Mouse (Mus musculus): Measurements from ENCODE around the gene Acvrl1.

The Acvrl1 gene

DNA sequence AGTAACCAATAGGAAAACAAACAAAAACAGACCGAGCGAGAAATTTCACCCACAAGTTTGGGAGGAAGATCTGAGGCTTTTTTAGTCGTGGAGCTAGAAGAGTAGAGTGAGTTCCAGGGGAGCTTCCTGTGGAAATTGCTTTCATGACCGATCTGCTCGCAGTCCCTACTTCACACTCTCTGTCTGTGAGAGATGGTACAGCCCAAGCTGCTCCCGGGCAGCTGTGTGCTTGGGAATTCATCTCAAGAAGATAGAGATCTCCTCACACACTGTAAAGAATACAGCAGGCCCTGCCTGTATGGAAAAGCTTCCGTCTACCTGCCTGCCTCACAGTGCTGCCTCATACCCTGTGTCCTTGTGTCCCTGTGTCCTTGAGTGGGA lies 63.9 kb downstream of the Acvrl1 start:
- no peak for DNase-seq (ENCODE audit: low spot score)

DNA sequence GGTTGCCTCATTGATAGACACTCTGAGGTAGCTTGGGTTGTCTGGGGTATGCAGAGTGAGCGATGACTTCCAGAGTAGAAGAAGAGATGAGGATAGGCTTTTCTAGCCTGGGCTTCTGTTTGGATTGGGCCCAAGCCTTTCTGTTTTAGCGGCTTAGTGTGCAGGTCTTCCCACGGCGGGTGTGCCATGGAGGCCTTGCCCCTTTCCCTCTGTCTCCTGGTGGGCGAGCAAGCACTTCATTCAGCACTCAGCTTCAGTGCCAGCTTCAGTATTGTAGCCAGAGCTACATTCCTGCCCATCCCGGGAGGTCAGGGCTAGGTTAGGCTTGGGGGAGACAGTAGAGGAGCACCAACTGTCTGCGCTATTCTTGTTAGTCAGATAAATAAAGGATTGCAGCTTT lies 64.3 kb downstream of the Acvrl1 start:
- DNase-seq (ENCODE audit: low spot score), result no peak

DNA sequence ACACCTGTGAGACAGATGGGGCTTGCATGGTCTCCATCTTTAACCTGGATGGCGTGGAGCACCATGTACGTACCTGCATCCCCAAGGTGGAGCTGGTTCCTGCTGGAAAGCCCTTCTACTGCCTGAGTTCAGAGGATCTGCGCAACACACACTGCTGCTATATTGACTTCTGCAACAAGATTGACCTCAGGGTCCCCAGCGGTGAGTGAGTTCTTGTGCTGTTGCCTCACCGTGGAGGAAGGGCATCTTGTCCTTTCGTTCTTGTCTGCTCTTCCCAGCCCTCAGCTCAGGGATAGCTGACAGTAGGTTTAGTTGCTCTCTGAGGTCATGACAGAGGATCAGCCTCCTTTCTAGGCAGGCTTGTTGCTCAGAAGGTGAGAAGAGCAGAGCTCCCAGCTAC lies 65.6 kb downstream of the Acvrl1 start:
- peak; percentile 59 for DNase-seq (ENCODE audit: low spot score)
